Mouse (Mus musculus) cerebellum, adult 9-11 months (tissue): Measurements from ENCODE around the gene Nme7.

Experiments
- DNase-seq: peaks from one replicate; pipeline ENCODE4 v3.0.0; 2022

Nme7 gene

GRCm38 (mm10) chr1:164303821-164304220, at the start of gene Nme7:
TSS of gene Nme7 (plus strand) at chr1:164304121.
- no peak for DNase-seq

- no peak for DNase-seq
These were observed 49.1 kb upstream of the Nme7 start for GRCm38 (mm10) chr1:164254836-164255235.

GRCm38 (mm10) chr1:164260171-164261028, 43.5 kb upstream of the Nme7 start:
- no peak for DNase-seq

- no peak for DNase-seq
These were observed 42.4 kb upstream of the Nme7 start for GRCm38 (mm10) chr1:164261553-164261952.

GRCm38 (mm10) chr1:164270941-164271340, 33.0 kb upstream of the Nme7 start:
- no peak for DNase-seq

- DNase-seq, result no peak
These were observed 30.3 kb upstream of the Nme7 start for GRCm38 (mm10) chr1:164273659-164274058.

GRCm38 (mm10) chr1:164275455-164275954, 28.4 kb upstream of the Nme7 start, which contains the start of gene Ccdc181:
TSS of gene Ccdc181 (plus strand) at chr1:164275585.
- peak; percentile 96 for DNase-seq

GRCm38 (mm10) chr1:164276552-164276951, 27.4 kb upstream of the Nme7 start:
- no peak for DNase-seq

GRCm38 (mm10) chr1:164279332-164279731, 24.6 kb upstream of the Nme7 start:
- no peak for DNase-seq

GRCm38 (mm10) chr1:164284007-164284406, 19.9 kb upstream of the Nme7 start:
- DNase-seq, result no peak

GRCm38 (mm10) chr1:164287406-164287805, 16.5 kb upstream of the Nme7 start:
- DNase-seq, result peak; percentile 80

- DNase-seq, result no peak
These were observed 11.9 kb upstream of the Nme7 start for GRCm38 (mm10) chr1:164292040-164292439.

- DNase-seq, result no peak
These were observed 9.8 kb upstream of the Nme7 start for GRCm38 (mm10) chr1:164294071-164294470.

GRCm38 (mm10) chr1:164296473-164296872, 7.4 kb upstream of the Nme7 start:
- no peak for DNase-seq

- no peak for DNase-seq
These were observed 2.0 kb upstream of the Nme7 start for GRCm38 (mm10) chr1:164301949-164302348.

- peak; percentile 97 for DNase-seq
These were observed 3.3 kb downstream of the Nme7 start, which contains the start of gene Blzf1 for GRCm38 (mm10) chr1:164307124-164307751. TSS of gene Blzf1 (minus strand) at chr1:164307489.

- no peak for DNase-seq
These were observed 4.0 kb downstream of the Nme7 start for GRCm38 (mm10) chr1:164307922-164308321.

GRCm38 (mm10) chr1:164314085-164314484, 10.2 kb downstream of the Nme7 start:
- no peak for DNase-seq

- peak; percentile 31 for DNase-seq
These were observed 11.3 kb downstream of the Nme7 start for GRCm38 (mm10) chr1:164315266-164315665.

GRCm38 (mm10) chr1:164316697-164317096, 12.8 kb downstream of the Nme7 start:
- DNase-seq, result peak; percentile 51

- DNase-seq, result no peak
These were observed 13.3 kb downstream of the Nme7 start for GRCm38 (mm10) chr1:164317261-164317660.

- DNase-seq, result no peak
These were observed 14.6 kb downstream of the Nme7 start for GRCm38 (mm10) chr1:164318474-164318873.

- DNase-seq, result no peak
These were observed 15.7 kb downstream of the Nme7 start for GRCm38 (mm10) chr1:164319542-164320140.
